Mouse (Mus musculus): ENCODE data around the gene Plcb3.

DNA sequence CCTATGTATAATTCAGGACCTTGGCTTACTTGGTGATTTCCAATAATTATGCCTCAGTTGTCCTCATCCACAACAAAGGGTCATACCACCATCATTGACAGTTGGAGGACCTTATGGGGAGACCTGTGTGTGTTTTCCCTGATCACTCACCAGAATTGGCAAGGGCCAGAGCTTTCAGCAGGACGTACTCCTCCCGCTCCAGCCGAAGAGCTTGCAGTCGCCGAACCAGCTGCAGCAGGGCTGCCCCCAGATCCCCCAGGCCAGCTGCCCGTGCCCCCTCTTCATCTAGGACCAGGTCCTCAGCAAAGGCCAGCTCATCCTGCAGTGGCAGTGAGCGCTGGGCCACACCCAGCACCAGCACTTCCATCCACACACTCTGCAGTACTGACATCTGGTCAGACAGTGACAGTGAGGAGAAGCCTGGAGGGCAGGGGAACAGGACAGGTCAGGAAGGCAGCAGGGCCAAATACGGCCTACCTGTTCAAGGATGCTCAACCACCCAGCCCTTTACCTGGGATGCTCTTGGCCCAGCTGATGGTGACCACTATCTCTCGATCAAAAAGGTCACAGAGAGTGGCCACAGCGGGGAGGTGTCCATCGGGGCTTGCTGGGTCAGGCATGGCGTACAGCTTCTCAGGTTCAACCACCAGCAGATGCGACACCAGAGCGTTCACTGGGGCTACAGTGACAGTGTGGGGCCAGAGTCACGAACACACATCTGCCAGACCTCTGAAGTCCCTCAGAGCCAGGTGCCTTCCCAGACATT lies 63.9 kb downstream of the Plcb3 start:
- TF ChIP-seq POLR2A (IDR thresholded peaks at IDR 0.05; ENCODE audit: borderline replicate concordance, low read depth, low read length): no peak
- TF ChIP-seq CTCF (IDR thresholded peaks at IDR 0.05; ENCODE audit: low read depth, low read length): no peak
